Mouse (Mus musculus) frontal cortex, postnatal 10 days (tissue): ENCODE data around the gene Tnfsfm13.
A peak's percentile ranks its signal among the peaks of the same experiment; 100 is the strongest.
"Not testable (repeated sequence)": the region's sequence is repeated elsewhere in the genome, so short reads cannot be mapped to it uniquely, and the experiment has no call there.

Source experiments
- DNase-seq, 2 experiments: peaks; one replicate each; pipeline ENCODE4 v3.0.0; 2022; ENCODE audit warnings: low spot score in 2 of 2, mixed read lengths in 1 of 2

Tnfsfm13 gene

GRCm38 (mm10) chr11:69695361-69696181 is at the start of gene Tnfsfm13, which contains the start of gene Tnfsf12:
Gene Tnfsfm13, minus strand, starts transcription at chr11:69696098.
Gene Tnfsf12, minus strand, starts transcription at chr11:69695849.
- peak in 1 of 2 experiments; percentile 55 for DNase-seq

- not testable (repeated sequence) for DNase-seq
Observed at GRCm38 (mm10) chr11:69731408-69731807, 35.5 kb upstream of the Tnfsfm13 start.

GRCm38 (mm10) chr11:69729063-69729462 is 33.2 kb upstream of the Tnfsfm13 start:
- DNase-seq: no peak

- no peak for DNase-seq
Observed at GRCm38 (mm10) chr11:69725951-69726350, 30.1 kb upstream of the Tnfsfm13 start.

- DNase-seq: no peak
Observed at GRCm38 (mm10) chr11:69723074-69723473, 27.2 kb upstream of the Tnfsfm13 start.

- DNase-seq: no peak
Observed at GRCm38 (mm10) chr11:69720852-69721251, 25.0 kb upstream of the Tnfsfm13 start.

GRCm38 (mm10) chr11:69719423-69719822 is 23.5 kb upstream of the Tnfsfm13 start:
- DNase-seq: no peak

- DNase-seq: no peak
Observed at GRCm38 (mm10) chr11:69718661-69719060, 22.8 kb upstream of the Tnfsfm13 start.

- DNase-seq: no peak
Observed at GRCm38 (mm10) chr11:69716953-69717352, 21.1 kb upstream of the Tnfsfm13 start.

- no peak for DNase-seq
Observed at GRCm38 (mm10) chr11:69715929-69716328, 20.0 kb upstream of the Tnfsfm13 start.

GRCm38 (mm10) chr11:69715482-69715881 is 19.6 kb upstream of the Tnfsfm13 start:
- no peak for DNase-seq

GRCm38 (mm10) chr11:69714636-69715329 is 18.9 kb upstream of the Tnfsfm13 start:
- DNase-seq: no peak

- no peak for DNase-seq
Observed at GRCm38 (mm10) chr11:69712954-69713672, 17.2 kb upstream of the Tnfsfm13 start.

GRCm38 (mm10) chr11:69711082-69711481 is 15.2 kb upstream of the Tnfsfm13 start:
- no peak for DNase-seq

GRCm38 (mm10) chr11:69710470-69710869 is 14.6 kb upstream of the Tnfsfm13 start:
- no peak for DNase-seq

- no peak for DNase-seq
Observed at GRCm38 (mm10) chr11:69709554-69710446, 13.9 kb upstream of the Tnfsfm13 start.

- no peak for DNase-seq
Observed at GRCm38 (mm10) chr11:69708614-69709265, 12.8 kb upstream of the Tnfsfm13 start.

GRCm38 (mm10) chr11:69707873-69708381 is 12.0 kb upstream of the Tnfsfm13 start:
- DNase-seq: no peak

GRCm38 (mm10) chr11:69707480-69707847 is 11.6 kb upstream of the Tnfsfm13 start:
- no peak for DNase-seq

GRCm38 (mm10) chr11:69706775-69707479 is 11.0 kb upstream of the Tnfsfm13 start:
- no peak for DNase-seq
